Mouse (Mus musculus) midbrain, postnatal 0 days (tissue): Measurements from ENCODE around the gene Ank2. TPM values are rescaled to one million over a fixed set of nuclear protein-coding genes. Genes with fewer than 3 reads are reported as not detected.

ENCODE experiments used
- ATAC-seq: fragments of 200-750 bp; cut with Nextera tagmentation; 2 replicates; pipeline ENCODE4 v1.8.0; 2017; ENCODE audit warnings: moderate number of reproducible peaks, mild to moderate bottlenecking, moderate TSS enrichment, moderate library complexity; ENCODE audit not compliant: low FRiP score
- DNase-seq: peaks from one replicate; pipeline ENCODE4 v3.0.0-alpha.2; 2015; ENCODE audit warnings: low spot score
- H3K27ac ChIP-seq: fragments of 300-500 bp; sonication (generic); 2 replicates; pipeline ENCODE4 v1.5.1; 2014; ENCODE audit warnings: low read depth, mild to moderate bottlenecking, low read length, mixed read lengths
- H3K27me3 ChIP-seq: fragments of 300-500 bp; sonication (generic); 2 replicates; pipeline ENCODE4 v1.6.1; 2014; ENCODE audit warnings: low read length, control low read depth, mixed read lengths; ENCODE audit not compliant: insufficient read depth
- H3K36me3 ChIP-seq: fragments of 300-500 bp; sonication (generic); 2 replicates; pipeline ENCODE4 v1.6.1; 2014; ENCODE audit warnings: low read length, control low read depth, mixed read lengths; ENCODE audit not compliant: insufficient read depth
- H3K4me1 ChIP-seq: fragments of 300-500 bp; sonication (generic); 2 replicates; pipeline ENCODE4 v1.6.1; 2014; ENCODE audit warnings: mild to moderate bottlenecking, control low read depth, antibody characterized with exemption, low read length, mixed read lengths; ENCODE audit not compliant: insufficient read depth
- H3K4me2 ChIP-seq: fragments of 300-500 bp; sonication (generic); 2 replicates; pipeline ENCODE4 v1.6.1; 2014; ENCODE audit warnings: low read depth, mild to moderate bottlenecking, low read length, mixed read lengths; ENCODE audit not compliant: poor library complexity, severe bottlenecking
- H3K4me3 ChIP-seq: fragments of 300-500 bp; sonication (generic); 2 replicates; pipeline ENCODE4 v1.5.1; 2014; ENCODE audit warnings: low read depth, mild to moderate bottlenecking, low read length, moderate library complexity
- H3K9ac ChIP-seq: fragments of 300-500 bp; sonication (generic); replicated peaks from 2 replicates; pipeline ENCODE4 v1.6.1; 2014; ENCODE audit warnings: mild to moderate bottlenecking, low read length, moderate library complexity, mixed read lengths; ENCODE audit not compliant: poor library complexity, severe bottlenecking
- H3K9me3 ChIP-seq: fragments of 300-500 bp; sonication (generic); 2 replicates; pipeline ENCODE4 v1.6.1; 2016; ENCODE audit warnings: low read length, control low read depth
- CTCF ChIP-seq: IDR thresholded peaks from 2 replicates; pipeline ENCODE4 v1.5.1; 2016; ENCODE audit warnings: antibody characterized with exemption, mild to moderate bottlenecking
- WGBS: fragments of 180-500 bp; shearing (Covaris S2); extraction: QIAGEN DNeasy Blood & Tissue Kit; methylation state at CpG from one replicate; pipeline ENCODE4 v1.1.7; 2014; 5-methylcytosine and 5-hydroxymethylcytosine counted together
- polyA plus RNA-seq: library from polyadenylated mRNA; unstranded; fragments of >200 nt; fragmentation: Nextera tagmentation; extraction: Ambion mirVana; gene quantifications from 2 replicates; pipeline ENCODE4 v1.2.1, GENCODE M21; 2015
- total RNA-seq: library from RNA; depleted of rRNA; stranded (reverse); fragments of >200 nt; gene quantifications from 2 replicates; pipeline ENCODE4 v1.2.3, GENCODE M21; 2014

Ank2 gene
- total and polyA plus RNA-seq, 2 experiments from 2014 or later: 200 to 623 TPM

- no peaks in the 10 kb centered on the region for H3K9me3 ChIP-seq
- ATAC-seq: peak; percentile 52; the same call in 1 of the 2 replicates
- no peak overlapping the region for H3K27ac ChIP-seq
- H3K4me2 ChIP-seq: 0 out of 2 replicates have a peak overlapping the region, but pooled peaks have one; percentile 2
- no peak for DNase-seq
- 28% methylated on average over 10 of the region's 10 CpGs for WGBS
- TF ChIP-seq CTCF: no peak
- H3K4me1 ChIP-seq: peaks cover 5% of the 10 kb centered on the region; the same call in 1 of the 2 replicates
- no peak overlapping the region for H3K9ac ChIP-seq
- H3K27me3 ChIP-seq: no peaks in the 10 kb centered on the region
- H3K4me3 ChIP-seq: no peak overlapping the region
- H3K36me3 ChIP-seq: no peaks in the 10 kb centered on the region
Observed at GRCm38 (mm10) chr3:127243928-127244642, 255.1 kb downstream of the Ank2 start.

DNA sequence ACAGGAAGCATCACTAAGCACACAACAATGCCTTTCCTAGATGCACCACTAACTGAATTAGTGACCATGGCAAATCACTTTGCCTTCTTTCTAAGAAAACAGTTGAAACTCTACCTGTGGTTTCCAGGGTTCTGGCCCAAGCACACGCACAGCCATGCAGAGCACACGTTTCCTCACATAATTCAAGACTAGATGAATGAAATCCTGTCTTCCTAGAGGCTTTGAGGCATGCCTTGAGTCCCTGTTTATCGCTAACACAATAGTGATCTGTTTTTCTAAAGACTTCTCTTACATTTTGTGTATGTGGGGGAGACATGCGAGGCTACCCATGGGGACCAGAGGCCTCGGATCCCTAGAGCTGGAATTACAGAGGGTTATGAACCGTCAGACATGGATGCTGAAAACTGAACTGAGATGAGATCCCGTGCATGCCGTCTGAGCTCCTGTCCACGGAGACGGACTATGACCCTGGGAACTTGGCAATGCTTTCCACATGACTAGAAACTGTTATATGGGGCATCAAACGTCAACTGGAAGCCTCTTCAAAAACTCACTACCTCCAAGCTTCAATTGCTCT lies 256.8 kb downstream of the Ank2 start:
- no peak overlapping the region for H3K4me2 ChIP-seq
- DNase-seq (no peak), ATAC-seq (no peak)
- no peak overlapping the region for H3K9ac ChIP-seq
- H3K27ac ChIP-seq: no peak overlapping the region
- no peak for TF ChIP-seq CTCF
- H3K36me3 ChIP-seq: no peaks in the 10 kb centered on the region
- no peaks in the 10 kb centered on the region for H3K27me3 ChIP-seq
- peaks cover 5% of the 10 kb centered on the region; the same call in 1 of the 2 replicates for H3K4me1 ChIP-seq
- no peak overlapping the region for H3K4me3 ChIP-seq
- 69% methylated on average over 11 of the region's 11 CpGs for WGBS
- no peaks in the 10 kb centered on the region for H3K9me3 ChIP-seq

GRCm38 (mm10) chr3:127235271-127235670 lies 263.9 kb downstream of the Ank2 start:
- no peak overlapping the region for H3K27ac ChIP-seq
- no peak overlapping the region for H3K4me3 ChIP-seq
- H3K27me3 ChIP-seq: no peaks in the 10 kb centered on the region
- no peaks in the 10 kb centered on the region for H3K4me1 ChIP-seq
- H3K36me3 ChIP-seq: no peaks in the 10 kb centered on the region
- no peak overlapping the region for H3K4me2 ChIP-seq
- H3K9ac ChIP-seq: no peak overlapping the region
- no peak for TF ChIP-seq CTCF
- H3K9me3 ChIP-seq: no peaks in the 10 kb centered on the region
- ATAC-seq (no peak), DNase-seq (no peak)
- 73% methylated on average over 5 of the region's 5 CpGs for WGBS

- Histone ChIP-seq H3K27ac (peak overlapping the region; percentile 79), H3K27me3 (no peaks in the 10 kb centered on the region), H3K9ac (peak overlapping the region; percentile 68), H3K4me3 (peak overlapping the region; percentile 55), H3K4me1 (peaks cover 7% of the 10 kb centered on the region), H3K9me3 (no peaks in the 10 kb centered on the region), H3K36me3 (no peaks in the 10 kb centered on the region), H3K4me2 (peak overlapping the region; percentile 60)
- ATAC-seq: peak; percentile 86
- DNase-seq: peak; percentile 87
- no peak for TF ChIP-seq CTCF
- WGBS: 1% methylated on average over 26 of the region's 26 CpGs
Observed at GRCm38 (mm10) chr3:127225799-127226730, 273.1 kb downstream of the Ank2 start.

DNA sequence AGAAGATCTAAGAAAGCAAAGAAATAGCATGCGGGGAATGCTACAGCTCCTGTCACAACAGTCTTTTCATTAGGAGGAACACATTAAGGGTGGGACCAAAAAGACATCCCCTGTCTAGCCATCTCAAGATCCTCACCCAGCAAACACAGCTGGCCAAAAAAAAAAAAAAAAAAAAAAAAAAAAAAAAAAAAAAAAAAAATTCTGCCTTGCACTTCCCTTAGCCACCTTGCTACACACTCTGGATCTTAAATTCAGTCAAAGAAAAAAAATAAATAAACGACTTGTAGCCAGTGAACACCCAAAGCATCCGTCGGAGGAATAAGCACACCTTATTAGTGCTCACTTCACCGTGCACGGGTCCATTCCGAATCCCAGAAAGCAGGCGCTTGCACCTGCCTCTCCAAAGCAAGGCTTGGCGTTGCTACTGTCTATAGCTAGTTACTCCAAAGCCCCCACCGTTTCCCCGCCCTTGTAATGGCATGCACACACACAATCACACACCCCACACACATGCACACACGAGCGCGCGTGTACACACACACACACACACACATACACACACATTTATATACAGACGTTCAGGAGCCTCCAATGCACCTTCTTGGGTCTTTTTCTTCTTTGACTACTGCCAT lies 273.9 kb downstream of the Ank2 start:
- Histone ChIP-seq H3K9me3 (no peaks in the 10 kb centered on the region), H3K4me2 (peak overlapping the region; percentile 60), H3K27me3 (no peaks in the 10 kb centered on the region), H3K4me1 (peaks cover 7% of the 10 kb centered on the region), H3K4me3 (peak overlapping the region; percentile 55), H3K36me3 (no peaks in the 10 kb centered on the region), H3K9ac (peak overlapping the region; percentile 68), H3K27ac (peak overlapping the region; percentile 79)
- WGBS: 7% methylated on average over 16 of the region's 16 CpGs
- ATAC-seq (peak; percentile 75), DNase-seq (peak; percentile 59)
- TF ChIP-seq CTCF: no peak
